Mouse (Mus musculus) hindbrain, embryonic 12.5 days (tissue): Measurements from ENCODE around the gene Hfm1. TPM values are rescaled to one million over a fixed set of nuclear protein-coding genes. Genes with fewer than 3 reads are reported as not detected.

Source experiments
- ATAC-seq: fragments of 200-750 bp; cut with Nextera tagmentation; 2 replicates; pipeline ENCODE4 v1.8.0; 2017; ENCODE audit warnings: moderate TSS enrichment; ENCODE audit not compliant: low FRiP score
- H3K27ac ChIP-seq: fragments of 300-500 bp; sonication (generic); 2 replicates; pipeline ENCODE4 v1.5.1; 2016; ENCODE audit warnings: mild to moderate bottlenecking
- H3K27me3 ChIP-seq: fragments of 300-500 bp; sonication (generic); 2 replicates; pipeline ENCODE4 v1.6.1; 2016; ENCODE audit warnings: mild to moderate bottlenecking
- H3K36me3 ChIP-seq: fragments of 300-500 bp; sonication (generic); 2 replicates; pipeline ENCODE4 v1.6.1; 2016; ENCODE audit warnings: mild to moderate bottlenecking
- H3K4me1 ChIP-seq: fragments of 300-500 bp; sonication (generic); 2 replicates; pipeline ENCODE4 v1.6.1; 2016
- H3K4me2 ChIP-seq: fragments of 300-500 bp; sonication (generic); replicated peaks from 2 replicates; pipeline ENCODE4 v1.6.1; 2016; ENCODE audit warnings: mild to moderate bottlenecking
- H3K4me3 ChIP-seq: fragments of 300-500 bp; sonication (generic); 2 replicates; pipeline ENCODE4 v1.5.1; 2016; ENCODE audit warnings: mild to moderate bottlenecking
- H3K9ac ChIP-seq: fragments of 300-500 bp; sonication (generic); 2 replicates; pipeline ENCODE4 v1.6.1; 2016; ENCODE audit warnings: mild to moderate bottlenecking, moderate library complexity
- H3K9me3 ChIP-seq: fragments of 300-500 bp; sonication (generic); replicated peaks from 2 replicates; pipeline ENCODE4 v1.6.1; 2016; ENCODE audit warnings: mild to moderate bottlenecking
- WGBS: fragments of 180-500 bp; shearing (Covaris S2); methylation state at CpG from one replicate; pipeline ENCODE4 v1.1.7; 2016; 5-methylcytosine and 5-hydroxymethylcytosine counted together
- polyA plus RNA-seq: library from polyadenylated mRNA; unstranded; fragments of >200 nt; fragmentation: Nextera tagmentation; extraction: Ambion mirVana; gene quantifications from 2 replicates; pipeline ENCODE4 v1.2.1, GENCODE M21; 2016

Hfm1 gene
- polyA plus RNA-seq, 1 experiment from 2014 or later = 6.7 TPM

- no peak for ATAC-seq
- H3K4me1 ChIP-seq = peaks cover 5% of the 10 kb centered on the region; the same call in 1 of the 2 replicates
- H3K36me3 ChIP-seq = no peaks in the 10 kb centered on the region
- no peaks in the 10 kb centered on the region for H3K9me3 ChIP-seq
- no peak overlapping the region for H3K4me3 ChIP-seq
- H3K9ac ChIP-seq = no peak overlapping the region
- no peak overlapping the region for H3K4me2 ChIP-seq
- 66% methylated on average over 6 of the region's 6 CpGs for WGBS
- H3K27ac ChIP-seq = no peak overlapping the region
- no peaks in the 10 kb centered on the region for H3K27me3 ChIP-seq
Measured at GRCm38 (mm10) chr5:106831401-106831800, 94.7 kb downstream of the Hfm1 start.

- Histone ChIP-seq H3K9me3 (no peaks in the 10 kb centered on the region), H3K27ac (no peak overlapping the region), H3K9ac (no peak overlapping the region), H3K4me2 (no peak overlapping the region), H3K27me3 (no peaks in the 10 kb centered on the region), H3K4me3 (no peak overlapping the region), H3K36me3 (no peaks in the 10 kb centered on the region), H3K4me1 (peaks cover 9% of the 10 kb centered on the region)
- 63% methylated on average over 4 of the region's 4 CpGs for WGBS
- no peak for ATAC-seq
Measured at GRCm38 (mm10) chr5:106830775-106831174, 95.3 kb downstream of the Hfm1 start.

GRCm38 (mm10) chr5:106826740-106827139, 99.4 kb downstream of the Hfm1 start:
- Histone ChIP-seq H3K36me3 (no peaks in the 10 kb centered on the region), H3K27me3 (no peaks in the 10 kb centered on the region), H3K4me1 (peaks cover 11% of the 10 kb centered on the region; the same call in 1 of the 2 replicates), H3K9ac (no peak overlapping the region), H3K27ac (no peak overlapping the region), H3K9me3 (no peaks in the 10 kb centered on the region), H3K4me3 (no peak overlapping the region), H3K4me2 (no peak overlapping the region)
- no peak for ATAC-seq

- peak overlapping the region; percentile 67 for H3K4me2 ChIP-seq
- 51% methylated on average over 8 of the region's 8 CpGs for WGBS
Measured at GRCm38 (mm10) chr5:106826044-106826443, 100.1 kb downstream of the Hfm1 start.

GRCm38 (mm10) chr5:106825301-106825853, 100.7 kb downstream of the Hfm1 start:
- peak overlapping the region; percentile 67 for H3K4me2 ChIP-seq
- 5% methylated on average over 19 of the region's 19 CpGs for WGBS
- H3K27ac ChIP-seq = peak overlapping the region; percentile 77
- peak overlapping the region; percentile 36 for H3K4me3 ChIP-seq
- no peaks in the 10 kb centered on the region for H3K36me3 ChIP-seq
- H3K9me3 ChIP-seq = no peaks in the 10 kb centered on the region
- ATAC-seq = peak; percentile 85
- no peaks in the 10 kb centered on the region for H3K27me3 ChIP-seq
- peaks cover 11% of the 10 kb centered on the region; the same call in 1 of the 2 replicates for H3K4me1 ChIP-seq
- peak overlapping the region; percentile 53; the same call in 1 of the 2 replicates for H3K9ac ChIP-seq

More at GRCm38 (mm10) chr5:106826044-106826443, 100.1 kb downstream of the Hfm1 start:
- peak overlapping the region; percentile 53; the same call in 1 of the 2 replicates for H3K9ac ChIP-seq
- ATAC-seq = peak; percentile 21; the same call in 1 of the 2 replicates
- H3K4me3 ChIP-seq = no peak overlapping the region
- no peaks in the 10 kb centered on the region for H3K36me3 ChIP-seq
- H3K27ac ChIP-seq = peak overlapping the region; percentile 77
- H3K9me3 ChIP-seq = no peaks in the 10 kb centered on the region
- H3K27me3 ChIP-seq = no peaks in the 10 kb centered on the region
- H3K4me1 ChIP-seq = peaks cover 11% of the 10 kb centered on the region; the same call in 1 of the 2 replicates

GRCm38 (mm10) chr5:106824716-106825115, 101.4 kb downstream of the Hfm1 start:
- peak; percentile 38; the same call in 1 of the 2 replicates for ATAC-seq
- peak overlapping the region; percentile 77 for H3K27ac ChIP-seq
- no peak overlapping the region for H3K9ac ChIP-seq
- no peaks in the 10 kb centered on the region for H3K27me3 ChIP-seq
- peaks cover 11% of the 10 kb centered on the region; the same call in 1 of the 2 replicates for H3K4me1 ChIP-seq
- H3K4me3 ChIP-seq = no peak overlapping the region
- peak overlapping the region; percentile 67 for H3K4me2 ChIP-seq
- no peaks in the 10 kb centered on the region for H3K9me3 ChIP-seq
- WGBS = 71% methylated on average over 5 of the region's 5 CpGs
- H3K36me3 ChIP-seq = no peaks in the 10 kb centered on the region

- peaks cover 7% of the 10 kb centered on the region for H3K4me1 ChIP-seq
- no peaks in the 10 kb centered on the region for H3K9me3 ChIP-seq
- WGBS = 88% methylated on average over 8 of the region's 8 CpGs
- 0 out of 2 replicates have a peak, but pooled peaks cover 7% of the 10 kb centered on the region for H3K27me3 ChIP-seq
- H3K4me2 ChIP-seq = no peak overlapping the region
- no peak overlapping the region for H3K9ac ChIP-seq
- no peak overlapping the region for H3K27ac ChIP-seq
- no peak for ATAC-seq
- no peak overlapping the region for H3K4me3 ChIP-seq
- no peaks in the 10 kb centered on the region for H3K36me3 ChIP-seq
Measured at GRCm38 (mm10) chr5:106819630-106820029, 106.5 kb downstream of the Hfm1 start.

GRCm38 (mm10) chr5:106815923-106816654, 110.0 kb downstream of the Hfm1 start:
- Histone ChIP-seq H3K9ac (no peak overlapping the region), H3K4me3 (no peak overlapping the region), H3K4me2 (peak overlapping the region; percentile 40), H3K36me3 (no peaks in the 10 kb centered on the region), H3K27me3 (0 out of 2 replicates have a peak, but pooled peaks cover 7% of the 10 kb centered on the region), H3K4me1 (peaks cover 6% of the 10 kb centered on the region; the same call in 1 of the 2 replicates), H3K9me3 (no peaks in the 10 kb centered on the region), H3K27ac (no peak overlapping the region)
- WGBS = 61% methylated on average over 15 of the region's 15 CpGs
- ATAC-seq = no peak

GRCm38 (mm10) chr5:106814611-106815010, 111.5 kb downstream of the Hfm1 start:
- Histone ChIP-seq H3K4me1 (peaks cover 6% of the 10 kb centered on the region; the same call in 1 of the 2 replicates), H3K27me3 (0 out of 2 replicates have a peak, but pooled peaks cover 7% of the 10 kb centered on the region), H3K9me3 (no peaks in the 10 kb centered on the region), H3K4me3 (no peak overlapping the region), H3K4me2 (no peak overlapping the region), H3K36me3 (no peaks in the 10 kb centered on the region), H3K9ac (no peak overlapping the region), H3K27ac (no peak overlapping the region)
- 75% methylated on average over 6 of the region's 6 CpGs for WGBS
- ATAC-seq = no peak

- 3% methylated on average over 12 of the region's 12 CpGs for WGBS
- H3K27me3 ChIP-seq = peaks cover 7% of the 10 kb centered on the region
- H3K4me2 ChIP-seq = no peak overlapping the region
- H3K4me1 ChIP-seq = peaks cover 9% of the 10 kb centered on the region
- H3K27ac ChIP-seq = no peak overlapping the region
- no peak overlapping the region for H3K9ac ChIP-seq
- H3K4me3 ChIP-seq = no peak overlapping the region
- no peak for ATAC-seq
- no peaks in the 10 kb centered on the region for H3K36me3 ChIP-seq
- H3K9me3 ChIP-seq = no peaks in the 10 kb centered on the region
Measured at GRCm38 (mm10) chr5:106803094-106803493, 123.0 kb downstream of the Hfm1 start.

GRCm38 (mm10) chr5:106801886-106802798, 124.0 kb downstream of the Hfm1 start:
- WGBS = 6% methylated on average over 32 of the region's 32 CpGs

More at GRCm38 (mm10) chr5:106801886-106802798, 124.0 kb downstream of the Hfm1 start:
- no peaks in the 10 kb centered on the region for H3K9me3 ChIP-seq
- peak overlapping the region; percentile 25 for H3K4me3 ChIP-seq
- H3K9ac ChIP-seq = 0 out of 2 replicates have a peak overlapping the region, but pooled peaks have one; percentile 23
- ATAC-seq = peak; percentile 59
- H3K27me3 ChIP-seq = peaks cover 7% of the 10 kb centered on the region
- peaks cover 9% of the 10 kb centered on the region for H3K4me1 ChIP-seq
- no peak overlapping the region for H3K27ac ChIP-seq
- no peaks in the 10 kb centered on the region for H3K36me3 ChIP-seq
- H3K4me2 ChIP-seq = peak overlapping the region; percentile 57
